Mouse (Mus musculus): ENCODE results near the gene Mxra7.
A peak's percentile ranks its signal among the peaks of the same experiment; 100 is the strongest.
"Not testable (repeated sequence)": the region's sequence is repeated elsewhere in the genome, so short reads cannot be mapped to it uniquely, and the experiment has no call there.

Mxra7 gene

GRCm38 (mm10) chr11:116827534-116828165 is at the start of gene Mxra7:
Gene Mxra7 (minus strand): TSS chr11:116828046.
- peak; percentile 84 for DNase-seq

- no peak for DNase-seq
Measured at GRCm38 (mm10) chr11:116873987-116874386, 46.1 kb upstream of the Mxra7 start.

- no peak for DNase-seq
Measured at GRCm38 (mm10) chr11:116871538-116871937, 43.7 kb upstream of the Mxra7 start.

GRCm38 (mm10) chr11:116869641-116870040 is 41.8 kb upstream of the Mxra7 start:
- DNase-seq = no peak

DNA sequence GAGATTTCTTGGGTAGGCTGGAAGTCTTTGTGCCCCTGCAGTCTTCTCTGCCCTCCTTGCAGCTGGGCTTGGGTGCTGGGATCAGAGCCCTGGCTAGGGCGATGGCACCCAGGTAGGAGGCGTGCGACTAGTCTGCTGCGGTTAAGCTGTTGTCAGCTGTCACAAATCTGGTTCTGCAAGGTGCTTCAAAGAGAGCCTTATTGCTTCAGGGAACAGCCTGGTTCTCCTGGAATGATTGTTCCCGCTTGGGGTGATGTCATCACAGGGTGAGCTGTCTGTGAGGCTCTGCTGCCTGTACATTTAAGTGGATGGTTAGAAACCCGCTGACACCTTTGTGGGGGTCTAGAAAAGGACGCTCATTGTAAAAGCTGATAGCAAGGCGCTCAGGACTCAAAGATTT is 41.4 kb upstream of the Mxra7 start:
- DNase-seq = no peak

GRCm38 (mm10) chr11:116868129-116868528 is 40.3 kb upstream of the Mxra7 start:
- DNase-seq = no peak

DNA sequence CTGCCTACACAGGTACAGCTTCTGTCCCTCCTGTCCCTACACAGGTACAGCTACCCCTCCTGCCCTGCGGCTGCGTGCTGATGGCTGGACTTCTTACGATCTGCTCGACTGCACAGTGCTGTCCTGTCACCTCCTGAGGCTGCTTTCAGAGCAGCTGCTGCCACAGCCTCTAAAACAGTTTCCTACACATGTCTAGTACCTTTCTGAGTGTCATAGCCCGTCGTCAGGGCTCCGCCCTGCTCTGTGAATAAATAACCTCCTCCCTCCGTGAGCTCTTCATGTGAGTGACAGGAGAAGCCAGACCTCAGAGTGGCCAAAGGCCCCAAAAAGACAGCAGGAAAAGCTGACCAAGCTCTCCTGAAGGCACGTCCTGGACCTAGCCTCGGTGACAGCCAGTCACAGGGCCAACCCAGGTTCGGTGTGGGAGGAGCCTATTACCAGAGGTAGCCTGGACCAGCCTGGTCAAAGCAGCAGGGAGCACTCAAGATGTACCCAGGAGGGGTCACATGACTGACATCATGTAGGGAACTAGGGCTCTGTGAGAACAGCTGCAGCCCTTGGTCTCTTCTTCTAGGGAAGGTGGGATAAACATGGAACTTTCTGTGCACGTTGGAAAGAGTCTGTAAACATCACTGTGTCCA is 38.2 kb upstream of the Mxra7 start:
- no peak for DNase-seq

- DNase-seq = no peak
Measured at GRCm38 (mm10) chr11:116864444-116864843, 36.6 kb upstream of the Mxra7 start.

- DNase-seq = no peak
Measured at GRCm38 (mm10) chr11:116857183-116857850, 29.5 kb upstream of the Mxra7 start.

- no peak for DNase-seq
Measured at GRCm38 (mm10) chr11:116854279-116854678, 26.4 kb upstream of the Mxra7 start.

GRCm38 (mm10) chr11:116853512-116853928 is 25.7 kb upstream of the Mxra7 start:
- peak; percentile 97 for DNase-seq

DNA sequence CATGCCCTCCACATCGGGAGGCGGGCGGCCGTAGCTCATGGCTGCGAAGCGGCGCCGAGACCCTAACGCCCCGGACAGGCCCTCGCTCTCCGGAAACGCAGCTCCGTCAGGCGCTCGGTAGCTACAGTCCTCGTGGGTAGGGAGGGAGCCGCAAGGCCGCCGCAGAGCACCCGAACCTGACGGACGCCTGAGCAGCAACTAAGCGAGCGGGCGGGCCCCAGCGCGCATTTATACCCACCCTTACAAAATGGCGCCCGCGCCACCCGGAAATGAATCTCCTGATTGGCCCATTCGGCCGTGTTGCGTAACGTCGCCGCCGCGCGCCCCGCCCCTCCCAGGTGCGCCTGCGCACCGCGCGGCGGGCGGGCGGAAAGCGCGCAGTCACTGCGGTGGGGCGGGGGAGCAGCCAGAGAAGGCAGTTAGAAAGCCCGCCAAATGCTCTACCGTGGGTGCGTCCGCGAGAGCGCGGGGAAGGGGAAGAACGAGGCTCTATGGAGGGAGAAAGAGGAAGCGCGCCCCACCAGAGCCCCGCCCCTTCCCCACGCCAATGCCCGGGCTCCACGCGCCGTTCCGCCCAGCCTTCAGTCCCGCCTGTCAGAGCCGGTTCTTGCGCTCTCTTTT is 25.2 kb upstream of the Mxra7 start, which contains the start of gene Srsf2:
TSS of gene Srsf2 (minus strand) at position 204 of the 621 bp plus-strand sequence.
- peak; percentile 95 for DNase-seq

DNA sequence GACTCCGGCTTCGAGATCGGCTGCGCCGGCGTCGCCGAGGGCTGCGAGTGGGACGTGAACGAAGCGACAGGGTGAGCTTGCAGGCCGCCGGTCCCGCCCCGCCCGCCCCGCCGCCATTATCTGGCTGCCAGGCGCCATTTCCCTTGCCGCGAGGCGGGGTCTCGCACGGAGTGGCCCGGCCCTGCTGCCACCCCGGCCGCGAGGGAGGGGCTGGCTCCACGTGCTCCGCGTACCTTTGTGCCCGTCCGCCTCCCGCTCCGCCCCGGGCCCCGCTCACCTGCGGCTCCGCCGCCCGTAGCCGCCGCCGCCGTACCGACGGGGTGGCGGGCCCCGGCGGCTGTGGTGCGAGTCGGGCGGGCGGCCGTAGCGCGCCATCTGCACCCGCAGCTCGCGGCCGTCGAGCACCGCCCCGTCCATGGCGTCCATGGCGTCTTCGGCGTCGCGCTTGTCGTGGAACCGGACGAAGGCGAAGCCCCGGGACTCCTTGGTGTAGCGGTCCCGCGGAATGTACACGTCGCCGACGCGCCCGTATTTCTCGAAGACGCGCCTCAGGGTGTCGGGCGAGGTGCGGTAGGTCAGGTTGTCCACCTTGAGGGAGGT is 24.5 kb upstream of the Mxra7 start, which contains the start of gene Mfsd11:
TSS of gene Mfsd11 (plus strand) at position 150 of the 600 bp plus-strand sequence.
- DNase-seq = peak; percentile 90

GRCm38 (mm10) chr11:116851576-116852290 is 23.9 kb upstream of the Mxra7 start:
- no peak for DNase-seq

DNA sequence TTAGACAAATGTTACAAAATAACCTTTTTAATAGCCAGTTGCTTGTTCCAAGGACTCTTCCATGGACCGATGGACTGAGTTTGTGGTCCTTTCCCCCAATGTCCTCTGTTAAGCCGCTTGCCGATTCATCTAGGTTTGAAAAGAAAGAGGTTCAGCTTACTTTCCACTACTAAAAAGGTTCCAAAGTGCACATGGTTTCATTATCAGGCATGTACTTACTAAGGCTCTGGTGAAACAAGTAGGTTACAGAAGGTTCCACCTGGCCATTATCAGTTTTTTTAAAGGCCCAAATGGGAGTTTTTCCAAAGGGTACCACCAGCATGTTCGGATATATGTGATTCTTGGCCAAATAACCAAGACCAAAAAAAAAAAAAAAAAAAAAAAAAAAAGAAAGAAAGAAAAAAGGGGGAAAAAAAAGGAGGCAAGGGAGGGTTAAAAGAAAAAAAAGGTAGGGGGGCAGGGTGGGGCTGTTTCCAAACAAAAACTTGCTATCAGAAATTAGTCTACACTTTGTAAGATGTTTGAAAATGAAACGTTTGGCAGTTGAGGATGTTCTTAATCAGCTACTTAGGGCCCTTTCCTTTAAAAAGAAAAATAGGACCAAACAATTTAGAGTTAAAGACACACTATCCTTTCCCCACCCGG is 23.1 kb upstream of the Mxra7 start:
- no peak for DNase-seq

- DNase-seq = no peak
Measured at GRCm38 (mm10) chr11:116850085-116850484, 22.2 kb upstream of the Mxra7 start.

DNA sequence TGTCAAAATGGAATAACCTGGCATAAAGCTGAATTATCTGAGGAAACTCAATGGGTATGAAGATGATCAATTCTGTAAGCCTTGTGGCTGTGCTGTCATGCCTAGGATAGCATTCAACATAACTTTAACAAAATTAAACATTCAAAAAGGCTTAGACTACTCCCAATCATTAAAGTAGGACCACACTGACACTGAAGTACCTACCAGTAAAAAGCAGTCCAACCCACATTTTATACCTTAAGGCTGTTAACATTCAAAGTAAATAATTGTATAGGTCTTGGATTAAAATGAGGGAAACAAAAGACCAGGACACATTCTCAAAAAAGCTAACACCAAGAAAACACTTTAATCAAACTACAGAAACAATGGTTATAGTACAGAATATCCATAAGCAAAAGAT is 21.7 kb upstream of the Mxra7 start:
- DNase-seq = no peak

DNA sequence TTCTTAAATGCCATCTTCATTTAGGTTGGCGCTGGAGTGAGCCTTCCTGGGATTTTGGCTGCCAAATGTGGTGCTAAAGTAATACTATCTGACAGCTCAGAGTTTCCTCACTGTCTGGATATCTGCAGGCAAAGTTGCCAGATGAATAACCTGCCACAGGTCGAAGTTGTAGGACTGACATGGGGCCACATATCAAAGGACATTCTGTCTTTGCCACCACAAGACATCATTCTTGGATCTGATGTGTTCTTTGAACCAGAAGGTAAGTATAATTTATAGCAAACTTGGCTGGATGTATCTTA is 21.0 kb upstream of the Mxra7 start:
- DNase-seq = not testable (repeated sequence)

DNA sequence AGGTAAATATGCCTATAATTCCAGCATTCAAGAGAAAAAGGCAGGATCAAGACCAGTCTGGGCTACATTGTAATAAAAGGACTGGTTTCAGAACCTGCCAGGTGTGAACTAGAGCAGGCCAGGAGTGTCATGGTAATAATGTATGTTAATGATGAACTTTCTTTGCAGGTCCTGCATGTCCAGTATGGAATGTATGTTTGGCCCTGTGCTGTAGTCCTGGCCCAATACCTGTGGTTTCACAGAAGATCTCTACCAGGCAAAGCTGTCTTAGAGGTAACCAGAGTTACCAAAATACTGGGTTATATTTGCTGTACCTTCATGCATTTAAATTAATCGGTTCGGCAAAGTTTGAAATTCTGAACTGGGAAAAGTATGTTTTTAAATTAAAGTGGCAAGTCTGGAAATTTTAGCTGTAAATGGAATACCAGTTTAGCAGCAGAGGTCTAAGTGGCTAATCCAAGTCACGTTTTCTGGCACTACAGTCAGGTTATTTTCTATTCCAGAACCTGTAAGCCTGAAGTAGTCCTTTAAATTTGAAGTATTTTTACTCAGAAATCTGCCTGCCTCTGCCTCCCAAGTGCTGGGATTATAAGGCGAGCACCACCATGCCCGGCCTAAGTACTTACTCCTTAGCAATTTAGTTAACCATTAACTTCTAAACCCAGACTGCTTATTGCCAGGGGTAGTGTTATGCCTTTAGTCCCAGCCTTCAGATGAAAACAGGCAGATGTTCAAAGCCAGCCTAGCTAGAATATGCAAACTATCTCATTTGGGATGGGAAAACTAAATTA is 20.4 kb upstream of the Mxra7 start:
- DNase-seq = no peak

- no peak for DNase-seq
Measured at GRCm38 (mm10) chr11:116847187-116848085, 19.6 kb upstream of the Mxra7 start.
